Mouse (Mus musculus) heart, adult 2 months (tissue): ENCODE measurements around the gene Mad1l1. TPM values are rescaled to one million over a fixed set of nuclear protein-coding genes. Genes with fewer than 3 reads are reported as not detected.
A peak's percentile ranks its signal among the peaks of the same experiment; 100 is the strongest.

Source experiments
- DNase-seq, 2 experiments: peaks; one replicate each; pipeline ENCODE4 v3.0.0; 2021
- H3K27ac ChIP-seq: fragments of 200-600 bp; 2 replicates; pipeline ENCODE4 v1.8.1; 2022
- H3K27me3 ChIP-seq: fragments of 200-500 bp; 2 replicates; pipeline ENCODE4 v1.6.1; 2012; ENCODE audit warnings: mild to moderate bottlenecking, low read length, inconsistent platforms, mixed read lengths; ENCODE audit not compliant: control insufficient read depth, insufficient read depth
- H3K36me3 ChIP-seq: fragments of 200-500 bp; 2 replicates; pipeline ENCODE4 v1.6.1; 2012; ENCODE audit warnings: low read length, inconsistent platforms; ENCODE audit not compliant: control insufficient read depth, insufficient read depth
- H3K4me1 ChIP-seq: fragments of 200-500 bp; 2 replicates; pipeline ENCODE4 v1.6.1; 2011; ENCODE audit warnings: low read length; ENCODE audit not compliant: control insufficient read depth, insufficient read depth
- H3K4me3 ChIP-seq: fragments of 200-600 bp; 2 replicates; pipeline ENCODE4 v1.8.1; 2022
- H3K79me2 ChIP-seq: fragments of 200-500 bp; replicated peaks from 2 replicates; pipeline ENCODE4 v1.6.1; 2012; ENCODE audit warnings: mild to moderate bottlenecking, inconsistent platforms, low read length, moderate library complexity, mixed read lengths; ENCODE audit not compliant: control insufficient read depth, insufficient read depth
- H3K9ac ChIP-seq: fragments of 200-500 bp; 2 replicates; pipeline ENCODE4 v1.6.1; 2012; ENCODE audit warnings: low read depth, mild to moderate bottlenecking, control low read depth, inconsistent platforms, low read length, mixed read lengths
- CTCF ChIP-seq: fragments of 200-600 bp; IDR thresholded peaks from 2 replicates; pipeline ENCODE4 v1.8.1; 2022; ENCODE audit warnings: antibody characterized with exemption, mild to moderate bottlenecking, moderate library complexity
- EP300 ChIP-seq: fragments of 200-500 bp; IDR thresholded peaks from 2 replicates; pipeline ENCODE4 v1.6.1; 2011; ENCODE audit warnings: low read depth, low read length, control low read depth; ENCODE audit not compliant: insufficient read depth
- POLR2A ChIP-seq: fragments of 200-500 bp; IDR thresholded peaks from 2 replicates; pipeline ENCODE4 v1.6.1; 2011; ENCODE audit warnings: mild to moderate bottlenecking, low read depth, low read length, control low read depth; ENCODE audit not compliant: insufficient read depth
- WGBS: fragments of 180-500 bp; shearing (Covaris S2); methylation state at CpG from one replicate; pipeline ENCODE4 v1.1.7; 2018; 5-methylcytosine and 5-hydroxymethylcytosine counted together
- intact Hi-C: fragments of 180-260 bp; cut with DNase I; formaldehyde crosslinking; loops from one replicate; pipeline ENCODE4 v1.15.1; 2025
- polyA plus RNA-seq: library from polyadenylated mRNA; depleted of rRNA; stranded (reverse); fragments of >200 nt; gene quantifications from 2 replicates; pipeline ENCODE4 v1.2.3, GENCODE M21; 2012
- total RNA-seq, 2 experiments: library from RNA; stranded (reverse); gene quantifications; 2 replicates each; pipeline ENCODE4 v1.2.3; 2021

Gene Mad1l1
- total and polyA plus RNA-seq, 3 experiments = 9.4 to 12.2 (median 10.1) TPM

DNA sequence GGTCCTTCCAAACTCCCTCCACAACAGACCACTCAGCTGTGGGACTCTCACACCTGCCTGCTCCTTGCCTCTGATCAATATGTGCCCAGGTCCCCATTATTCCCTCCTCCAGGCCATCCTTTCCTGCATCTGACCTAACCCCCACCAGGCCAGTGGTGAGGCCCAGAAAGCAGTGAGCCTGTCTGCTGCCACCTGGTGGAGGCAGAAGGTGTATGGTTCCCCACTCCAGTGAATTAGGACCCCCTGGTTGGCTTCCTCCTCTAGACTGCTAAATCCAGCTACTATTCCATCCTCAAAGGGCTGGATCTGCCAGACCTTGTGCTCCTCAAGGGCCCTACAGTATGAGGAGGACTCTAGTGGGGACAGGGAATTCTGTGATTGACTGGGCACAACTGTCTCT is 181.1 kb downstream of the Mad1l1 start:
- DNase-seq = peak; percentile 27 to 56
- intact Hi-C loops = loop anchor here (2.0 kb wide), 1 partner anchor 301 kb away; no protein-coding TSS in a partner anchor

DNA sequence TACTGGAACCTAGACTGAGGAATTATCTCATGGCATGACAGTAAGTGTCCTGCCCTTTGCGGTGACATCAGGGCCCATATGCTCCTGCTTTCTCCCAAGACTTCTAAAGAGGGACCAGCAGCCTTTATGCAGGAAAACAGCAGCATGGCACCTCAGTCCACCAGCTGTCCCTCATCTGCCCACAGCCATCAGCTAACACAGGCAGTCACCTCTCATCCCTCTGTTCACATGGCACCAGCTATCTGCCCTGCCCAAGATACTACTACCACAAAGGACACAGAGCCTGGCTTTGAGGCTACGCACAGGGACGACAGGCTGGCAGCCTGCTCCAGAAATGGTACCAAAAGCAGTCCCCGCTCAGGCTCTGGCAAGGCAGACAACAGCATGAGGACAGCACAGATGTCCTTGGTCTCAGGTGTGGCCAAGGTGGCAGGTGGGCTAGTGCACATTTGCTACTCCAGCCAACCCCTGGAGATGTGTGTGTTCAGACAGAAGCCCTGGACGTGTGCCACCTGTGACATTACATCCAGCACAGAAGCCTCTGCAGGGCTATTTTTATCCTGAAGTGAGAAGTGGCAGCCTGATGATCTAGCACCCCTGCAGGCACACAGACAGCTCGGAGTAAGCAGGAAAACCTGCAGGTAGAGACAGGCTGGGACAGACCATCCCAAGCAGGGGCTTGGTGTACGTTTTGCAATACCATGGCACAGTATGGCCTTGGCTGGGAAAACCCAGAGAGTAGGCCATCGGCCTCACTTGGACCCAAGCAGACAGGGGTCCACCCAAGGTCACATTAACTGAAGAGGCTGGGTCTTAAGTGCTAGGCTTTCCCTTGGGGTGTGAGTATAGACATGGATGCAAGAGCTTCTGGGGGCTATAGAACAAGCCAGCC is 185.4 kb downstream of the Mad1l1 start:
- no peaks in the 10 kb centered on the region for H3K36me3 ChIP-seq
- no peak overlapping the region for H3K4me3 ChIP-seq
- TF ChIP-seq POLR2A (no peak), CTCF (peak; percentile 44), EP300 (peak; percentile 54; the same call in 1 of the 2 replicates)
- 68% methylated on average over 8 of the region's 8 CpGs for WGBS
- H3K27me3 ChIP-seq = no peaks in the 10 kb centered on the region
- H3K4me1 ChIP-seq = no peaks in the 10 kb centered on the region; the same call in 1 of the 2 replicates
- peak overlapping the region; percentile 68 for H3K27ac ChIP-seq
- no peak overlapping the region for H3K9ac ChIP-seq
- intact Hi-C loops = loop anchor here (5.0 kb wide), 1 partner anchor 229 kb away; the partner anchor contains the start of gene Elfn1
- peak; percentile 57 to 74 for DNase-seq
- no peaks in the 10 kb centered on the region for H3K79me2 ChIP-seq

More for the DNA sequence above, 181.1 kb downstream of the Mad1l1 start:
- Histone ChIP-seq H3K4me3 (no peak overlapping the region), H3K79me2 (no peaks in the 10 kb centered on the region), H3K9ac (no peak overlapping the region), H3K27me3 (no peaks in the 10 kb centered on the region), H3K27ac (no peak overlapping the region), H3K4me1 (peaks cover 2% of the 10 kb centered on the region; the same call in 1 of the 2 replicates), H3K36me3 (no peaks in the 10 kb centered on the region)
- TF ChIP-seq CTCF = peak; percentile 76
- TF ChIP-seq POLR2A = no peak

DNA sequence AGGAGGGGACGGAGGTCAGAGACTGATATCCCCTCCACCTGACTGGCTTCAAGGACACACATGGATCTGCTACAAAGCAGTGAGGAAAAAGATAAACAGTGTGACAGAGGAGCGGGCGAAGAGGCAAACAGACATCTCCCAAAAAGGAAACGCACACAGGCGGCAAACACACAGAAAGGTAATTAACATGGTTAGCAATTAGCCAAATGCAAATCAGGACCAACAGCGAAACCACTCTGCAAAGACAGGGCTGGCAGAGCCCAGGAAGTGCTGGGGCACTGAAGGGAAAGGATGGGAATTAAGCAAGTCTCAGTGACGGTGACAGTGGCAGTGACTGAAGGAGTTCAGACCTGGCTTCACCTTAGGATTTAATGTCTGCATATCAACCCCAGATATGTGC is 187.3 kb downstream of the Mad1l1 start:
- DNase-seq = no peak
- Histone ChIP-seq H3K4me3 (no peak overlapping the region), H3K36me3 (no peaks in the 10 kb centered on the region), H3K79me2 (no peaks in the 10 kb centered on the region), H3K9ac (no peak overlapping the region), H3K27me3 (no peaks in the 10 kb centered on the region), H3K27ac (no peak overlapping the region), H3K4me1 (no peaks in the 10 kb centered on the region; the same call in 1 of the 2 replicates)
- TF ChIP-seq POLR2A = no peak
- no peak for TF ChIP-seq EP300
- TF ChIP-seq CTCF = no peak
- 96% methylated on average over 7 of the region's 7 CpGs for WGBS
- intact Hi-C loops = no loop called here

GRCm38 (mm10) chr5:140128414-140128981 is 192.9 kb downstream of the Mad1l1 start:
- Histone ChIP-seq H3K4me1 (no peaks in the 10 kb centered on the region), H3K9ac (no peak overlapping the region), H3K4me3 (no peak overlapping the region), H3K36me3 (no peaks in the 10 kb centered on the region), H3K79me2 (no peaks in the 10 kb centered on the region), H3K27ac (no peak overlapping the region), H3K27me3 (no peaks in the 10 kb centered on the region)
- DNase-seq = no peak
- TF ChIP-seq EP300 (no peak), CTCF (no peak), POLR2A (no peak)
- intact Hi-C loops = no loop called here
- 94% methylated on average over 9 of the region's 9 CpGs for WGBS

- intact Hi-C loops = no loop called here
- H3K9ac ChIP-seq = no peak overlapping the region
- 98% methylated on average over 7 of the region's 7 CpGs for WGBS
- H3K4me1 ChIP-seq = no peaks in the 10 kb centered on the region
- no peaks in the 10 kb centered on the region for H3K27me3 ChIP-seq
- H3K79me2 ChIP-seq = no peaks in the 10 kb centered on the region
- H3K27ac ChIP-seq = no peak overlapping the region
- TF ChIP-seq POLR2A (no peak), EP300 (no peak), CTCF (no peak)
- DNase-seq = no peak
- H3K4me3 ChIP-seq = no peak overlapping the region
- H3K36me3 ChIP-seq = no peaks in the 10 kb centered on the region
Observed at GRCm38 (mm10) chr5:140127981-140128380, 193.4 kb downstream of the Mad1l1 start.

GRCm38 (mm10) chr5:140124626-140125025 is 196.7 kb downstream of the Mad1l1 start:
- Histone ChIP-seq H3K4me1 (no peaks in the 10 kb centered on the region), H3K27ac (no peak overlapping the region), H3K4me3 (no peak overlapping the region), H3K27me3 (no peaks in the 10 kb centered on the region), H3K79me2 (no peaks in the 10 kb centered on the region), H3K9ac (no peak overlapping the region), H3K36me3 (no peaks in the 10 kb centered on the region)
- TF ChIP-seq EP300 (no peak), CTCF (no peak), POLR2A (no peak)
- WGBS = 96% methylated on average over 1 of the region's 1 CpGs
- intact Hi-C loops = no loop called here
- DNase-seq = no peak
